Mouse (Mus musculus): ENCODE measurements at regions not wholly inside any gene's neighbourhood (a gene's known extent, or its start where the extent isn't known, plus 50 kb on each side); places are given as distances from the start of the nearest gene placed in this dataset.

DNA sequence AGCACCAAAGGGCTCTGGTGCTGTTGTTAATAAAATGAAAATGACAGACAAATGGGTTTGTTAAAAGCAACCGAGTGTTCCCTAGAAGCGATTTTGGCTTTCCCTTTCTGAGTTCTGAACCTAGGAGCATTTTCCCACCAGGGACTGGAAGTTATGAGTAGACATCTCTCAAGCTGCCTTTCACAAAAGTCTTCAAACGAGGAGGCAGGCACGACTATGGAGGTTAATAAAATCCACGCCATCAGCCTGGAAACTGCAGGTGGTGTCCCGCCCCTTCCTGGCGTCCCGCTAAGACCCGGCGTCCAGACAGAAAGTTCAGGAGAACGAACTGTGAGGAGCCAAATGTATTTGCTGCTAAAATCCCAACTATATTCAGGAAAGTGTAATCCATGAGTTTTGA is 91.1 kb upstream of the Gas1 start:
- TF ChIP-seq MAX (IDR thresholded peaks at IDR 0.05; ENCODE audit: low read depth): no peak
- TF ChIP-seq MYOG (IDR thresholded peaks at IDR 0.05; ENCODE audit: control insufficient read depth in 1 of 3, insufficient read depth in 1 of 3, insufficient read length in 2 of 3, low read depth in 2 of 3): no peak
- no peak for TF ChIP-seq MYOD1 (IDR thresholded peaks at IDR 0.05; ENCODE audit: control insufficient read depth in 1 of 3, insufficient read length in 2 of 3, low read depth in 2 of 3)
- no peak for TF ChIP-seq SRF (IDR thresholded peaks at IDR 0.05; ENCODE audit: control insufficient read depth, insufficient read length, low read depth)
- no peak for TF ChIP-seq POLR2A (IDR thresholded peaks at IDR 0.05; ENCODE audit: insufficient read length, low read depth)
- TF ChIP-seq TCF12 (IDR thresholded peaks at IDR 0.05; ENCODE audit: insufficient read depth, poor library complexity, severe bottlenecking): no peak
- no peak for TF ChIP-seq E2F4 (IDR thresholded peaks at IDR 0.05; ENCODE audit: insufficient read depth)
- TF ChIP-seq USF1 (IDR thresholded peaks at IDR 0.05; ENCODE audit: low read depth): no peak
- TF ChIP-seq CEBPB (IDR thresholded peaks at IDR 0.05; ENCODE audit: insufficient read depth, poor library complexity, severe bottlenecking): no peak

Data from myocyte (in vitro differentiated cells).